8 mouse cellular contexts compared by ENCODE assay signal in the genomic region with DNA sequence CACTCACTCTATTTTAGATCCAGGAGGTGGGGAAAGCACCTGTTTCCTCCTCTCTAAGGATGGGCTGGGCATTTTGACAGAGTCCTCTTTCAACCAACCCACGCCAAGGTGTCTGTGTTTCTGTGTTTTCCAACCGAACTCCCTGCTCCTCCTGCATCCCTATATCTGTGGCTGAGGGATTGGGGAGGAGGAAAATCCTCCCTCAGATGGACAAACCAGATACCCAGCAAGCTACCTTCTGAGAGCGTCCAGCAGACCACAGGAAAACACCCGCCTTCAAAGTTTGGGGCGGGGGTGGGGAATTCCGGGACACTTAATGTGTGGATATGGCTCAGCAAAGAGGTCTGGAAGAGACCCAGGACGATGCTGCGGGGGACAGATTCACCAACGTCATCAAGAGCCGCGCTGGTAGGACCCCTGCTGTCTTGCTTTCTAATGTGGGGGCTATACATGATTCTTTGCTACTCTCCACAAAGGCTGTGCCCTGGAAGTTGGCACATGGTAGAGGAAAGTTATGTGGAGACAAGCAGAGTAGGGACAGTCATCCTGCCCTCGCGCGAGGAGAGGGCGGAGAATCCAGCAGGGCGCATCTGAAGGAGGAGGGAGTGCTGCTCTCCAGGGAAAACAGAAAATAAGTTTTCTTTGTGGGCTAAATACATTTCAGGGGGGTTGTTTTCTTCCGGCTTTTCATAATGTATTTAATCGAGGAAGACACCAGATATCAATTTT.
DNase-seq lines count a peak whose midpoint lies in the region; ATAC-seq and TF ChIP-seq lines count a peak whose summit lies in the region.

No protein-coding gene starts in this region.

- DNase-seq in layer of hippocampus, adult 2 months (ENCODE audit: low spot score in 2 of 2), result peak in 1 of 2 experiments; percentile 12
- DNase-seq in layer of hippocampus, adult 9-11 months, result no peak
- no peak for DNase-seq in forebrain, embryonic 14.5 days (ENCODE audit: low spot score)
- DNase-seq in limb, embryonic 14.5 days (ENCODE audit: low spot score), result no peak
- peak; percentile 1 for DNase-seq in right cerebral cortex, postnatal 4 days
- DNase-seq in spleen, adult 18-20 months, result no peak
- no peak for DNase-seq in cerebellum, adult 9-11 months
- no peak for DNase-seq in kidney, postnatal 10 days

- peak overlapping the region; percentile 42 for H3K4me2 ChIP-seq in forebrain, embryonic 14.5 days (ENCODE audit: low read length)
- H3K4me2 ChIP-seq in limb, embryonic 14.5 days (replicated peaks; ENCODE audit: low read depth, low read length, severe bottlenecking), result peak overlapping the region; percentile 36; the same call in 1 of the 2 replicates

- 30% methylated on average over 18 of the region's 18 CpGs for WGBS in forebrain, embryonic 14.5 days
- 30% methylated on average over 18 of the region's 18 CpGs for WGBS in limb, embryonic 14.5 days

- no peak for TF ChIP-seq POLR2A in limb, embryonic 14.5 days (IDR thresholded peaks at IDR 0.05; ENCODE audit: borderline replicate concordance, extremely low read depth, insufficient read depth, insufficient read length)

- H3K4me1 ChIP-seq in forebrain, embryonic 14.5 days (ENCODE audit: control insufficient read depth, insufficient read depth, low read length), result no peaks in the 10 kb centered on the region
- H3K4me1 ChIP-seq in limb, embryonic 14.5 days (ENCODE audit: control insufficient read depth, insufficient read depth, low read length), result no peaks in the 10 kb centered on the region

- no peak overlapping the region for H3K9ac ChIP-seq in forebrain, embryonic 14.5 days (ENCODE audit: low read length)
- no peak overlapping the region for H3K9ac ChIP-seq in limb, embryonic 14.5 days (ENCODE audit: low read depth, low read length, severe bottlenecking)

- no peaks in the 10 kb centered on the region for H3K27me3 ChIP-seq in forebrain, embryonic 14.5 days (replicated peaks; ENCODE audit: control insufficient read depth, insufficient read depth, low read length)
- no peaks in the 10 kb centered on the region for H3K27me3 ChIP-seq in limb, embryonic 14.5 days (ENCODE audit: control insufficient read depth, insufficient read depth, low read length)

- H3K27ac ChIP-seq in layer of hippocampus, adult 2 months, result no peak overlapping the region
- H3K27ac ChIP-seq in forebrain, embryonic 14.5 days (ENCODE audit: low read depth, low read length), result no peak overlapping the region
- no peak overlapping the region for H3K27ac ChIP-seq in limb, embryonic 14.5 days (replicated peaks; ENCODE audit: low read depth, low read length)

- H3K36me3 ChIP-seq in forebrain, embryonic 14.5 days (ENCODE audit: control insufficient read depth, insufficient read depth, low read length), result no peaks in the 10 kb centered on the region
- H3K36me3 ChIP-seq in limb, embryonic 14.5 days (ENCODE audit: control insufficient read depth, insufficient read depth, low read length), result no peaks in the 10 kb centered on the region

- ATAC-seq in forebrain, embryonic 14.5 days, result no peak
- no peak for ATAC-seq in limb, embryonic 14.5 days (ENCODE audit: low FRiP score, low read depth)

- H3K4me3 ChIP-seq in layer of hippocampus, adult 2 months, result peak overlapping the region; percentile 50
- H3K4me3 ChIP-seq in forebrain, embryonic 14.5 days (ENCODE audit: low read depth, low read length), result peak overlapping the region; percentile 15; the same call in 1 of the 2 replicates
- no peak overlapping the region for H3K4me3 ChIP-seq in limb, embryonic 14.5 days (replicated peaks; ENCODE audit: low read length)

- H3K9me3 ChIP-seq in forebrain, embryonic 14.5 days (replicated peaks; ENCODE audit: control insufficient read depth, low read length), result no peaks in the 10 kb centered on the region
- no peaks in the 10 kb centered on the region for H3K9me3 ChIP-seq in limb, embryonic 14.5 days (ENCODE audit: control insufficient read depth, low read length)

- no peak for TF ChIP-seq CTCF in layer of hippocampus, adult 2 months (conservative IDR thresholded peaks at IDR 0.05)
